Mouse (Mus musculus): Measurements from ENCODE around the gene Il1f5. TPM values are rescaled to one million over a fixed set of nuclear protein-coding genes. Genes with fewer than 3 reads are reported as not detected.

Il1f5 gene
- not detected in 2 replicates for polyA plus RNA-seq (2016; fragmentation: Nextera tagmentation; extraction: Ambion mirVana)

GRCm38 (mm10) chr2:24276654-24277053, at the start of gene Il1f5:
TSS of gene Il1f5 (plus strand) at chr2:24276954.
- no peak for ATAC-seq (ENCODE audit: insufficient number of reproducible peaks, low FRiP score)
- no peak within 1 kb of the TSS for H3K4me3 ChIP-seq

DNA sequence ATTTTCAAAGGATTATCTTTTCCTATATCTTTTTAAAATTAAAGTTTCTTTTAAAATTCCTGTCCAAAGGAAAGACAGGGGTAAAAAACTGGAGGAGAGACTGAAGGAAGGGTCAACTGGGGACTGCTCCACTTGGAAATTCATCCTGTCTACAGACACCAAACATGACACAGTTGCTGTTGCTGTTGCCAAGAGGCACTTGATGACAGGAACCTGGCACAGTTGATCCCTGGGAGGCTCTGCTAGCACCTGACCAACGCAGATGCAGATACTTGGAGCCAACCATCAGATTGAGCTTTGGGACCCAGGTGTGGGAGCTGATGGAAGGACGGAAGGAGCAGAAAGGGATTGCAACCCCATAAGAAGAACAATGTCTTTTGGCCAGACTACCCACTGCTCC, 49.6 kb upstream of the Il1f5 start:
- WGBS, result 63% methylated on average over 2 of the region's 2 CpGs
- 0 out of 2 replicates have a peak, but pooled peaks cover 7% of the 10 kb centered on the region for H3K9me3 ChIP-seq (replicated peaks)
- H3K4me2 ChIP-seq, result no peak overlapping the region
- H3K4me1 ChIP-seq (replicated peaks), result no peaks in the 10 kb centered on the region
- no peak overlapping the region for H3K9ac ChIP-seq
- ATAC-seq (ENCODE audit: insufficient number of reproducible peaks, low FRiP score), result no peak
- H3K4me3 ChIP-seq, result no peak overlapping the region
- no peak overlapping the region for H3K27ac ChIP-seq (ENCODE audit: poor library complexity, severe bottlenecking)
- H3K36me3 ChIP-seq, result no peaks in the 10 kb centered on the region
- H3K27me3 ChIP-seq (replicated peaks), result no peaks in the 10 kb centered on the region

More at GRCm38 (mm10) chr2:24276654-24277053, at the start of gene Il1f5:
- no peak within 1 kb of the TSS for H3K9ac ChIP-seq
- H3K27me3 ChIP-seq (replicated peaks), result no peaks in the 10 kb centered on the region
- H3K4me2 ChIP-seq, result no peak within 1 kb of the TSS
- H3K27ac ChIP-seq (ENCODE audit: poor library complexity, severe bottlenecking), result no peak within 1 kb of the TSS
- no peaks in the 10 kb centered on the region for H3K4me1 ChIP-seq (replicated peaks)
- no peaks in the 10 kb centered on the region for H3K36me3 ChIP-seq
- no peaks in the 10 kb centered on the region for H3K9me3 ChIP-seq (replicated peaks)

DNA sequence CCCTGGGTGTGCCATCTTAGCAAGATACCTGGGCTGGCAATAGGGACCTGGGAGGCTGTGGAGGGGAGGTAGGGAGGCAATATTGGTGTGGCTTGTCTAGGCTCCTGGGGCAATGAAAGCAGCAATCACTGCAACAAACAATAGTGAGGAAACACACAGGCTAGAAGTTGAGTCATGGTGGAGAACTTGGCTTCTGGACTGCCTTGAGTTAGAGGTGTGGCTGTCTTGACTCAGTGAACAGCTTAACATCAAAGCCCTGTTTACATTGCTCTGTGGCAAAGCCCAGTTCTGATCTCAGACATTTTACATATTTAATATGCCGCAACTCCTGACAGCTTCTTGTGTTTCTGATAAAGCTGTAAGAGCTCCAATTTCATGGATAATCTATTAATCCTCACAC, 9.3 kb upstream of the Il1f5 start:
- Histone ChIP-seq H3K4me2 (no peak overlapping the region), H3K4me1 (replicated peaks) (no peaks in the 10 kb centered on the region), H3K27ac (ENCODE audit: poor library complexity, severe bottlenecking) (no peak overlapping the region), H3K9me3 (replicated peaks) (no peaks in the 10 kb centered on the region), H3K4me3 (no peak overlapping the region), H3K36me3 (no peaks in the 10 kb centered on the region), H3K27me3 (replicated peaks) (no peaks in the 10 kb centered on the region), H3K9ac (no peak overlapping the region)
- WGBS, result 83% methylated on average over 1 of the region's 1 CpGs
- no peak for ATAC-seq (ENCODE audit: insufficient number of reproducible peaks, low FRiP score)

- H3K4me1 ChIP-seq (replicated peaks), result no peaks in the 10 kb centered on the region
- no peak for ATAC-seq (ENCODE audit: insufficient number of reproducible peaks, low FRiP score)
- no peak overlapping the region for H3K4me3 ChIP-seq
- no peaks in the 10 kb centered on the region for H3K27me3 ChIP-seq (replicated peaks)
- no peak overlapping the region for H3K27ac ChIP-seq (ENCODE audit: poor library complexity, severe bottlenecking)
- H3K4me2 ChIP-seq, result no peak overlapping the region
- H3K9me3 ChIP-seq (replicated peaks), result no peaks in the 10 kb centered on the region
- WGBS, result 67% methylated on average over 2 of the region's 2 CpGs
- no peak overlapping the region for H3K9ac ChIP-seq
- H3K36me3 ChIP-seq, result no peaks in the 10 kb centered on the region
Measured at GRCm38 (mm10) chr2:24273619-24274018, 3.1 kb upstream of the Il1f5 start.

DNA sequence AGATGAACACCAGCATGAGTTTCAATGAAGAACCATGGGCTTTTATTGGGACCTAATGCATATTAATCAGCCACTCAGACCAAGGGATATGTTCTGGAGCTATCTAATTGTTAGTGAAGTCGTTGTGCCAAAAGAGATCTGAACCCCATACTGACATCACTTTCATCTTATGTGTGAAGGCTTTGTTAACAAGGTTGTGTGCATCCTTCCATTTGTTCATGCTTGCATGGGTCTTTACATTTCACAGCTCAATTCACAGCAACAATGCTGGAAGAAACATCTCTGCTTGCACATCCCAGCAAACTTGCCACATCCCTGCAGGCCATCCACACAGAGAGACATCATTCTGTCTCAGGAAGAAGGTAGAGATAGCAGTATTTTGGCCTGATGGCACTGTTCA, 1.6 kb upstream of the Il1f5 start:
- Histone ChIP-seq H3K9me3 (replicated peaks) (no peaks in the 10 kb centered on the region), H3K36me3 (no peaks in the 10 kb centered on the region), H3K27me3 (replicated peaks) (no peaks in the 10 kb centered on the region), H3K27ac (ENCODE audit: poor library complexity, severe bottlenecking) (no peak overlapping the region), H3K4me3 (no peak overlapping the region), H3K9ac (no peak overlapping the region), H3K4me1 (replicated peaks) (no peaks in the 10 kb centered on the region), H3K4me2 (no peak overlapping the region)
- no peak for ATAC-seq (ENCODE audit: insufficient number of reproducible peaks, low FRiP score)
- WGBS, result 40% methylated on average over 1 of the region's 1 CpGs

- Histone ChIP-seq H3K9ac (no peak within 1 kb of the TSS), H3K27ac (ENCODE audit: poor library complexity, severe bottlenecking) (no peak within 1 kb of the TSS), H3K4me2 (no peak within 1 kb of the TSS), H3K4me1 (replicated peaks) (no peaks in the 10 kb centered on the region), H3K9me3 (replicated peaks) (no peaks in the 10 kb centered on the region), H3K4me3 (no peak within 1 kb of the TSS), H3K27me3 (replicated peaks) (0 out of 2 replicates have a peak, but pooled peaks cover 4% of the 10 kb centered on the region), H3K36me3 (no peaks in the 10 kb centered on the region)
- WGBS, result 67% methylated on average over 5 of the region's 5 CpGs
- no peak for ATAC-seq (ENCODE audit: insufficient number of reproducible peaks, low FRiP score)
Measured at GRCm38 (mm10) chr2:24290896-24291295, 14.1 kb downstream of the Il1f5 start, which contains the start of gene Il1f10. TSS of gene Il1f10 (plus strand) at chr2:24291196.

DNA sequence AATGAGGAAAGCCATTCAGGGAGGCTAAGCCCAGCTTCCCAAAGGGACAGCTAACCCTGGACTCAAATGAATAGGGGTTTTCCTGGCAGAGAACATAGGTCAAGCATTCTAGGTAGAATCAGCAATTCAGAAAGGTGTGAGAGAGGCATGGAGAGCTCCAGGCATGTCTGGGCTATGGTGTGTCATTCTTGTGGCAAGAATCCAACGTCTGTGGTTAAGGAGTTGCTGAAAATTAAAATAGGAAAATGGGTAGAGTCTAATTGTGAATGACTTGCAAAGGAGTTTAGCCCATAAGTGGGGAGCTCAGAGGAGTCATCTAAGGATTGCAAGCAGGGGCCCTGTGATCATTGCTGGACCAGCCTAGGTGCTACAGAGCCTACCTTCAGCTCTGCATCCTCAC, 17.9 kb downstream of the Il1f5 start:
- no peak overlapping the region for H3K4me2 ChIP-seq
- 39% methylated on average over 1 of the region's 1 CpGs for whole genome bisulfite sequencing
- H3K27me3 ChIP-seq (replicated peaks), result 0 out of 2 replicates have a peak, but pooled peaks cover 6% of the 10 kb centered on the region
- no peaks in the 10 kb centered on the region for H3K4me1 ChIP-seq (replicated peaks)
- no peak for ATAC-seq (ENCODE audit: insufficient number of reproducible peaks, low FRiP score)
- no peak overlapping the region for H3K9ac ChIP-seq
- H3K27ac ChIP-seq (ENCODE audit: poor library complexity, severe bottlenecking), result no peak overlapping the region
- H3K36me3 ChIP-seq, result no peaks in the 10 kb centered on the region
- no peak overlapping the region for H3K4me3 ChIP-seq
- H3K9me3 ChIP-seq (replicated peaks), result no peaks in the 10 kb centered on the region

DNA sequence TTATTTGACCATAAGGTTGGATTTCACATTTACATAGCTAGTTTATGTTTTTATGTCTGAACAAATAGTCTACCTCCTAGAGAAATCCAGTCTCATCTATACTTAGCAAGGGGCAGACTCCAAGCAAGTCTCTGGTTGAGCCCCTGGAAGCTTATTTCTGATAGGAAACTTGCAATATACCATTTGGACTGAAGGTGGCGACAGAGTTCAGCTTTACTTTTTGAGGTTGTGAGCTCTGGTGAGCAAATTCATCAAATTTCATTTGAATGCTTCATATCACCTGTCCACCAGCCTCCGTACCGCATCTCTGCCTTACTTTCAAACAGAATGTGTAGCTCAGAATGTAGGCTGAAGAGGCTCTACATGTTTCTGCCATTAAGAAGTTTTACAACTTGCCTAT, 20.1 kb downstream of the Il1f5 start:
- Histone ChIP-seq H3K9ac (no peak overlapping the region), H3K27me3 (replicated peaks) (0 out of 2 replicates have a peak, but pooled peaks cover 6% of the 10 kb centered on the region), H3K9me3 (replicated peaks) (no peaks in the 10 kb centered on the region), H3K36me3 (no peaks in the 10 kb centered on the region), H3K4me2 (no peak overlapping the region), H3K4me3 (no peak overlapping the region), H3K27ac (ENCODE audit: poor library complexity, severe bottlenecking) (no peak overlapping the region), H3K4me1 (replicated peaks) (no peaks in the 10 kb centered on the region)
- whole genome bisulfite sequencing, result 17% methylated on average over 3 of the region's 3 CpGs
- no peak for ATAC-seq (ENCODE audit: insufficient number of reproducible peaks, low FRiP score)

DNA sequence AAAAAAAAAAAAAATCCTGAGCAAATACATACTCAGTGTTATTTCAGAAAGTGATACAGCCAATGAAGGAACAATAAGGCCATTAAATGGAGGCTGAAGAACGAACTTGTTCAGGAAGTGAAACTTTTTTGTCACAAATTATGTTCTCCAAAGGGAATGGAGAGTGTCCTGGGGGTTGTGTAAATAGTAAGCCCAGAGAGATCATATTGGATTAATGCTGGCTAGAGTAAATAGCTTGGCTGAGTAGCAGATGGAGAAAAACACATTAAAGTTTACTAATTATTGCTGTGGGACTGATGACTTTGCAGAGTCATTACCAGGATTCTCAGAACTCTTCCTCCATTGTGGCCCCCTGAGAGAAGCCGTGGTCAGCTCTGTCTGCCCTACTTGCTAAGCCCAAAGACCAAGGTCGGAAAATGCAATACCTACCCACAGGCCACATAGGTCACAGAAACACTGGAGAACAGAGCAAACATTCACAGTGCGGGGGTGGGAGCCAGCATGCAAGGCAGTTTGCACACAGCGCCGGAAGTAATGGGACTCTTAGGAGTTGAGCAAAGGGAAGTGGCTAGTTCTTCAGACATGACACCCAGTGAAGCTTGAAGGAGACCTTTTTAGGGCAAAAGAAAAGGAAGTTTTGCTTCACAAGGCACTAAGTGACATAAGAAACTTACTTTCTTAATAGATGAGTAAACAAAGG, 34.7 kb downstream of the Il1f5 start:
- ATAC-seq (ENCODE audit: insufficient number of reproducible peaks, low FRiP score), result no peak
- Histone ChIP-seq H3K9me3 (replicated peaks) (no peaks in the 10 kb centered on the region), H3K9ac (no peak overlapping the region), H3K36me3 (no peaks in the 10 kb centered on the region), H3K4me2 (no peak overlapping the region), H3K4me3 (no peak overlapping the region), H3K27me3 (replicated peaks) (no peaks in the 10 kb centered on the region), H3K4me1 (replicated peaks) (no peaks in the 10 kb centered on the region), H3K27ac (ENCODE audit: poor library complexity, severe bottlenecking) (no peak overlapping the region)
- 72% methylated on average over 6 of the region's 6 CpGs for WGBS

DNA sequence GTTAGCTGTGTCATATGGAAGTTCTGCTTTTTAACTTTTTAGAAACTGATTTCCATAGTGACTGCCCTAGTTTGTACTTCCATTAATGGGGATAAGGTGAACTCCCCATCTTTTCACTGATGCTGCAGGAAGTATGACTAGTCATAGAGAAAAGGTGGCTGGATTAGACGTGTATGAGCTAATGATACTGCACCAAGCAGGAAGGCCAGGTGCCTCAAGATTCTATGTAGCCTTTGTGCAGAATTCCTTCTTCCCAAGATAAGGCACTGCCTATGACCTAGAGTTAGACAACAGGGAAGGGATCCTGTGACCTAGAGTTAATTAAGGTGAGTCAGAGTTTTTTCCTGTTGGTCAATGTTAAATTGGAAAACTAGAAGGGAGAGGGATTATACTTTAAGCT, 40.2 kb downstream of the Il1f5 start:
- 66% methylated on average over 1 of the region's 1 CpGs for WGBS
- Histone ChIP-seq H3K27me3 (replicated peaks) (no peaks in the 10 kb centered on the region), H3K9ac (no peak overlapping the region), H3K4me3 (no peak overlapping the region), H3K4me1 (replicated peaks) (no peaks in the 10 kb centered on the region), H3K36me3 (no peaks in the 10 kb centered on the region), H3K27ac (ENCODE audit: poor library complexity, severe bottlenecking) (no peak overlapping the region), H3K9me3 (replicated peaks) (no peaks in the 10 kb centered on the region), H3K4me2 (no peak overlapping the region)
- ATAC-seq (ENCODE audit: insufficient number of reproducible peaks, low FRiP score), result no peak

GRCm38 (mm10) chr2:24317919-24318598, 41.3 kb downstream of the Il1f5 start:
- Histone ChIP-seq H3K27ac (ENCODE audit: poor library complexity, severe bottlenecking) (no peak overlapping the region), H3K9ac (no peak overlapping the region), H3K36me3 (no peaks in the 10 kb centered on the region), H3K9me3 (replicated peaks) (no peaks in the 10 kb centered on the region), H3K4me3 (no peak overlapping the region), H3K4me2 (no peak overlapping the region), H3K27me3 (replicated peaks) (no peaks in the 10 kb centered on the region), H3K4me1 (replicated peaks) (no peaks in the 10 kb centered on the region)
- WGBS, result 55% methylated on average over 4 of the region's 4 CpGs
- no peak for ATAC-seq (ENCODE audit: insufficient number of reproducible peaks, low FRiP score)
